Mouse (Mus musculus) C2C12 (cell line): ENCODE data around the gene Vtn. TPM values are rescaled to one million over a fixed set of nuclear protein-coding genes. Genes with fewer than 3 reads are reported as not detected.

Experiments used
- H3K27me3 ChIP-seq: one replicate; pipeline ENCODE4 v1.6.1; 2011; ENCODE audit not compliant: control insufficient read depth, insufficient read depth, insufficient read length
- H3K36me3 ChIP-seq: one replicate; pipeline ENCODE4 v1.6.1; 2011; ENCODE audit not compliant: control insufficient read depth, insufficient read depth
- H3K4me3 ChIP-seq: one replicate; pipeline ENCODE4 v1.5.1; 2011; ENCODE audit warnings: mild to moderate bottlenecking, control low read depth; ENCODE audit not compliant: poor library complexity, insufficient read depth, severe bottlenecking
- H3K79me2 ChIP-seq: one replicate; pipeline ENCODE4 v1.6.1; 2011; ENCODE audit not compliant: control insufficient read depth, insufficient read depth
- H3K79me3 ChIP-seq: one replicate; pipeline ENCODE4 v1.6.1; 2011; ENCODE audit warnings: low read depth, control low read depth
- H3ac ChIP-seq: one replicate; pipeline ENCODE3; 2011; ENCODE audit warnings: low read depth; ENCODE audit not compliant: control insufficient read depth, insufficient read length
- CEBPB ChIP-seq: IDR thresholded peaks from one replicate; pipeline ENCODE4 v1.6.1; 2011; ENCODE audit warnings: low read depth, mild to moderate bottlenecking, control low read depth, moderate library complexity
- CTCF ChIP-seq: IDR thresholded peaks from one replicate; pipeline ENCODE4 v1.5.1; 2011; ENCODE audit not compliant: control insufficient read depth, insufficient read depth, insufficient read length
- FOSL1 ChIP-seq: IDR thresholded peaks from one replicate; pipeline ENCODE4 v1.8.0; 2011; ENCODE audit warnings: mild to moderate bottlenecking, low read length; ENCODE audit not compliant: poor library complexity, insufficient read depth, severe bottlenecking
- MAX ChIP-seq: IDR thresholded peaks from one replicate; pipeline ENCODE4 v1.6.1; 2011; ENCODE audit warnings: mild to moderate bottlenecking, control low read depth
- MYOD1 ChIP-seq: IDR thresholded peaks from one replicate; pipeline ENCODE4 v1.6.1; 2011; ENCODE audit warnings: low read depth; ENCODE audit not compliant: control insufficient read depth, insufficient read length
- MYOG ChIP-seq: IDR thresholded peaks from one replicate; pipeline ENCODE4 v1.6.1; 2011; ENCODE audit not compliant: control insufficient read depth, insufficient read length; ENCODE audit errors: extremely low read depth
- USF1 ChIP-seq: IDR thresholded peaks from one replicate; pipeline ENCODE4 v1.6.1; 2011; ENCODE audit warnings: low read depth, mild to moderate bottlenecking, control low read depth, moderate library complexity
- long read RNA-seq, 2 experiments: library from polyadenylated mRNA; unstranded; transcript quantifications; one replicate each; pipeline ENCODE4 v2.0.0; 2019 to 2020
- polyA plus RNA-seq: library from polyadenylated mRNA; unstranded; fragments of >200 nt; fragmentation: generic; extraction: Trizol; gene quantifications from one replicate; pipeline ENCODE4 v1.2.1, GENCODE M21; 2012; ENCODE audit warnings: missing spikeins

Gene Vtn
- not detected for polyA plus RNA-seq
- long read RNA-seq, experiment 1, result 0 reads
- long read RNA-seq, experiment 2, result 0 reads

GRCm38 (mm10) chr11:78499004-78499403, at the start of gene Vtn:
Gene Vtn, plus strand, starts transcription at chr11:78499091.
- no peaks in the 10 kb centered on the region for H3K79me2 ChIP-seq
- H3K27me3 ChIP-seq, result peaks cover 35% of the 10 kb centered on the region
- no peaks in the 10 kb centered on the region for H3K79me3 ChIP-seq
- TF ChIP-seq CTCF (no peak), MYOD1 (no peak), FOSL1 (no peak), MYOG (no peak), CEBPB (no peak), USF1 (no peak)
- peak within 1 kb of the TSS; percentile 21 for H3K4me3 ChIP-seq
- H3K36me3 ChIP-seq, result no peaks in the 10 kb centered on the region
- peak within 1 kb of the TSS; percentile 33 for H3ac ChIP-seq

GRCm38 (mm10) chr11:78450337-78450736, 48.6 kb upstream of the Vtn start:
- H3K79me3 ChIP-seq, result no peaks in the 10 kb centered on the region
- no peak overlapping the region for H3K4me3 ChIP-seq
- TF ChIP-seq CEBPB (peak; percentile 41), MYOD1 (no peak)
- H3K27me3 ChIP-seq, result no peaks in the 10 kb centered on the region
- no peaks in the 10 kb centered on the region for H3K79me2 ChIP-seq
- H3ac ChIP-seq, result no peak overlapping the region
- H3K36me3 ChIP-seq, result no peaks in the 10 kb centered on the region

DNA sequence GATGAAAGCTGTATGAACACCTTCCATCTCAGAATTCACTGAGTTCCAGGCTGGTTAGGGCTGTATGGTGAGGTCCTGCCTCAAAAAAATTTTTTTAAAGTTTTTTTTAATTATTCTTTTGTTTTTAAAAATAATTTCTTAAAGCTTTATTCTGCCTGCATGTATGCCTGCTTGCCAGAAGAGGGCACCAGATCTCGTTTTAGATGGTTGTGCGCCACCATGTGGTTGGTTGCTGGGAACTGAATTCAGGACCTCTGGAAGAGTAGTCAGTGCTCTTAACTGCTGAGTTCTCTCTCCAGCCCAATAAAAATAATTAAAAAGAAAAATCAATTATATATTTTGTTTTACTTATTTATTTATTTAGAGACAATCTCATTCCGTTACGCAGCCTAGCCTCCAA, 45.2 kb upstream of the Vtn start:
- Histone ChIP-seq H3ac (no peak overlapping the region), H3K36me3 (no peaks in the 10 kb centered on the region), H3K79me2 (no peaks in the 10 kb centered on the region), H3K27me3 (peaks cover 6% of the 10 kb centered on the region), H3K4me3 (no peak overlapping the region), H3K79me3 (no peaks in the 10 kb centered on the region)
- TF ChIP-seq MYOD1, result no peak
- TF ChIP-seq FOSL1, result no peak
- no peak for TF ChIP-seq USF1
- TF ChIP-seq CTCF, result peak; percentile 69

GRCm38 (mm10) chr11:78454276-78454675, 44.6 kb upstream of the Vtn start:
- no peak overlapping the region for H3ac ChIP-seq
- TF ChIP-seq CEBPB (no peak), FOSL1 (no peak), CTCF (no peak), MYOD1 (no peak), USF1 (no peak), MYOG (no peak), MAX (no peak)
- no peaks in the 10 kb centered on the region for H3K36me3 ChIP-seq
- H3K27me3 ChIP-seq, result peaks cover 6% of the 10 kb centered on the region
- H3K79me2 ChIP-seq, result no peaks in the 10 kb centered on the region
- no peak overlapping the region for H3K4me3 ChIP-seq
- no peaks in the 10 kb centered on the region for H3K79me3 ChIP-seq

DNA sequence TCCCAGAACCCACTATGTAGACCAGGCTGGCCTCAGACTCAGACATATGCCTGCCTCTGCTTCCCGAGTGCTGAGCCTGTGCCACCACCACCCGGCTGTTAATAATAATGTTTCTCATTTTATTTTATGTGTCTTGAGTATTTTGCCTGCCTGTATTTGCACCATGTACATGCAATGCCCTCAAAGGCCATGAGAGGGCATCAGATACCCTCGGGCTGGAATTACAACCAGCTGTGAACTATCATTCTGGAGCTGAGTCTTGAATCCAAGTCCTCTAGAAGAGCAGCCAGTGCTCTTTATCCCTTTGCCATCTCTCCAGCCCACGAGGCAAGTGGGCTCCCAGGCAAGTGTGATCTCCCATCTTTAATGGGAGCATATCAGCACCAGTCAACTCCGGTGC, 43.6 kb upstream of the Vtn start:
- TF ChIP-seq CTCF (peak; percentile 12), MYOG (no peak), MYOD1 (no peak)
- Histone ChIP-seq H3K79me3 (no peaks in the 10 kb centered on the region), H3ac (no peak overlapping the region), H3K4me3 (no peak overlapping the region), H3K36me3 (no peaks in the 10 kb centered on the region), H3K79me2 (no peaks in the 10 kb centered on the region), H3K27me3 (peaks cover 6% of the 10 kb centered on the region)

DNA sequence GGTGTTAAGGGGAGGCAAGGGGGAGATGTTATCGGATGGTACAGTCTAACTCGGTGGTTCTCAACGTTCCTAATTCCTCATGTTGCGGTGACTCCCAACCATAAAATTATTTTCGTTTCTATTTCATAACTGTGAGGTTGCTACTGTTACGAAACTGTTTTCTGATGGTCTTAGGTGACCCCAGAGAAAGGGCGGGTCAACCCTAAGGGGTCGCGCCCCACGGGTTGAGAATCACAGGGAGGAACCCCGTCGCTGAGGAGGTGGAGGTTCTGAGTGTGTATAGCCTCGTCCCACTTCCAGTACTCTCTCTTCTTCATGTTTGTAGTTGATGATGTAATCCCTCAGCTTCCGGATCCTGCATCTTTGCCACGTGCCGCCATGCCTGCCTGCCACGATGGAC, 40.2 kb upstream of the Vtn start:
- H3K27me3 ChIP-seq, result peaks cover 6% of the 10 kb centered on the region
- no peaks in the 10 kb centered on the region for H3K36me3 ChIP-seq
- TF ChIP-seq CEBPB, result no peak
- TF ChIP-seq USF1, result no peak
- TF ChIP-seq FOSL1, result no peak
- TF ChIP-seq MYOG, result no peak
- TF ChIP-seq MYOD1, result no peak
- TF ChIP-seq MAX, result no peak
- no peak for TF ChIP-seq CTCF
- H3K79me3 ChIP-seq, result no peaks in the 10 kb centered on the region
- no peak overlapping the region for H3ac ChIP-seq
- no peaks in the 10 kb centered on the region for H3K79me2 ChIP-seq
- H3K4me3 ChIP-seq, result no peak overlapping the region
